Mouse (Mus musculus) stomach, postnatal 0 days (tissue): ENCODE results near the gene Calcoco1.

Source experiments
- CTCF ChIP-seq: IDR thresholded peaks from 2 replicates; pipeline ENCODE4 v1.5.1; 2016; ENCODE audit warnings: antibody characterized with exemption, low read depth, mild to moderate bottlenecking, moderate library complexity
- EP300 ChIP-seq: optimal IDR thresholded peaks from 2 replicates; pipeline ENCODE3; 2016; ENCODE audit warnings: antibody characterized with exemption

DNA sequence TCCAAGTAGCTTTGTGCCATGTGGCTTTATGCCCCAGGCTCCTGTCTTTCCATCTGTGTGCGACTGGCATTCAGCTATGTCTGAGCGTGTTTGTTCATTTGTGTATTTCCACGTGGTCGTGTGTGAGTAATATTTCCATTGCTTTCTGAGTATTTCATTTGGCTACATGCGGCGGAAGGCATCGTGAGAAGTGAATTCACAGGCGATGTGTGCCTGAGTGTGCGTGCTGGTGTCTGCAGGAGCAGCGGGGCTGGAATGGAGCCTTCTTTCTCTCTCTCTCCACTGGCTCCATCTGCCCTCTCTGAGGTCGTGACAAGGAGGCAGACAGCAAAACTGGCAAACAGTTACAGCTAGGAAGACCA is 24.1 kb upstream of the Calcoco1 start:
- TF ChIP-seq CTCF (no peak), EP300 (no peak)
